Mouse (Mus musculus) megakaryocyte, adult 5-6 weeks (primary cell): ENCODE measurements around the gene Actn4. TPM values are rescaled to one million over a fixed set of nuclear protein-coding genes. Genes with fewer than 3 reads are reported as not detected.
"Not testable (repeated sequence)": the region's sequence is repeated elsewhere in the genome, so short reads cannot be mapped to it uniquely, and the experiment has no call there.

Experiments used
- ATAC-seq: 2 replicates; pipeline ENCODE4 v1.8.0; 2016; ENCODE audit warnings: mild to moderate bottlenecking, inconsistent platforms; ENCODE audit not compliant: poor library complexity, severe bottlenecking
- total RNA-seq, 2 experiments: library from RNA; stranded (forward) in 1 of 2; stranded (reverse) in 1 of 2; fragments of 153-499, 151-499 nt in 1 of 2; fragments of 221-1000, 200-1000 nt in 1 of 2; gene quantifications; 2 replicates each; pipeline versions ENCODE4 v1.2.3 to v1.2.4; 2015 to 2017

Actn4 gene
- total RNA-seq, 2 experiments from 2014 or later = 44.7 to 87.8 TPM

DNA sequence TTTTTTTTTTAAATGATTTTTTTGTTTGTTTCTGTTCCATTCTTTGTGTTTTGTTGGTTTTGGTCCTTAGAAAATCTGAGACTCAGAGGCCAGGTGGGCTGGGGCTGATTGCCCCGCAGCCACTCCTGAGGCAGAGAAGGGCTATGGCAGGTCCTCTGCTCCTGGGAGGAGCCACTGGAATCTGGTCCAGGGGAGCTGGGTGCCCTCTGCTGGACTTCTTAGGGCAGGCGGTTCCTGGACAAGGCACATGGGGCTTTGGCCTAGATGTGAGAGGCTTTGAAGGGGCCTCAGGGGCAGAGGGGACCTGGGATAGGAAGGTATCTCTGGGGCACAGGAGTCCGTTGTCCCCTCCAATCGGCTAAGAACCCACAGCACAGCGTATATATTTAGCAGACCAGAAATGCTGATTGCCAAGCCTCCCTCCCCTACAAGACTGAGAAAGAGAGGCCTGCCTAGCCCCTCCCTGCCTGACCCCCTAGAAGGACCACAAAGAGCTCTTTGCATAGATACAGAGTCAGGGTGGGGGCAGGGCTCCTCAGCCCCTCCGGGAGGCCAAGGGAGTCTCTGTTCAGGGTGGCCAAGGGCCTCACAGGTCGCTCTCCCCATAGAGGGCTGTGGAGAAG lies 68.4 kb downstream of the Actn4 start:
- peak; percentile 60 for ATAC-seq

DNA sequence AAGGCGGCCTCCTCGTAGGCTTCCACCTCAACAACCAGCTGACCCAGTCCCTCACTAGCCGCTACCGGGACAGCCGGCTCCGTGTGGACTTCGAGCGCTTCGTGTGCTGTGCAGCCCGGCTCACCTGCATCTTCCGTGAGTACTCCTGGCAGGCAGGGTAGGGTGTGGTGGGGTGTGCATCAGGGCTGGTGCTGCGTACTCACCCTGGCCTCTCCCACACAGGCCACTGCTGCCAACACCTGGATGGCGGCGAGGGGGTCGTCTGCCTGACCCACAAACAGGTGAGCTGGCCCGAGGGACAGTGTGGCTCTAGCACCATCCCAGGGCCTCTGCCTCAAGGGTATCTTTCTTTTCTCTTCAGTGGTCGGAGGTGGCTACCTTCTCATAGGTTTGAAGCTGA lies 69.5 kb downstream of the Actn4 start:
- no peak for ATAC-seq

DNA sequence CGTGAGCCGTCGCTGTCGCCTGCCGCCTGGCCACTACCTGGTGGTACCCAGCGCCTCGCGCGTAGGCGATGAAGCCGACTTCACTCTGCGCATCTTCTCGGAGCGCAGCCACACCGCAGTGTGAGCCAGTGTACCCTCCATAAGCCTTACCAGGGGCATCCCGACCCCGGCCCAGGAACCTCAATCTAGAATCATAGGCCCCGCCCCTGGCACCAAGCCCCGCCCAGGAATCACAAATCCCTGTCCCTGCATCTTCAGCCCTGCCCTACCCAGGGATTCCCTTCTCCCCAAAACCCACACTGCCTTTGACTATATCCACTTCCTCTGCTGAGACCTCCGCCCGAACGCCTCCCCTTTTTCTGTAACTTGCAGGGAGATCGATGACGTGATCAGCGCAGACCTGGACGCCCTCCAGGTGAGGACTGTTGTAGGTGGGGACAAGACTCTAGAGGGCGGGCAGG lies 73.4 kb downstream of the Actn4 start:
- ATAC-seq = no peak

DNA sequence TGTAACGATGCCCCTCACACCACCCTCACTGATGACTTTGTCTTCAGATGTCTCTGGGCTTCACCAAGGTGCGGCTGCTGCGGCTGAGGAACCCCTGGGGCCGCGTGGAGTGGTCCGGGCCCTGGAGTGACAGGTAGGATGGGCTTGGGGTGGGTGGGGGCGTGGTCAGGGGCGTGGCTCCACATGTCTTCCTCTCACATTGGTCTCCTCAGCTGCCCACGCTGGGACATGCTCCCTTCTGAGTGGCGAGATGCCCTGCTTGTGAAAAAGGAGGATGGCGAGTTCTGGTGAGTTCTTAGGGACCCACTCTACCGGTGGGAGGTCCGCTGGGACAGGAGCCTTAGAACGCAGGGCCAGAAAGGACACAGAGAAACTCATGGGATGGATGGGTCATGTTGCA lies 75.7 kb downstream of the Actn4 start:
- no peak for ATAC-seq

DNA sequence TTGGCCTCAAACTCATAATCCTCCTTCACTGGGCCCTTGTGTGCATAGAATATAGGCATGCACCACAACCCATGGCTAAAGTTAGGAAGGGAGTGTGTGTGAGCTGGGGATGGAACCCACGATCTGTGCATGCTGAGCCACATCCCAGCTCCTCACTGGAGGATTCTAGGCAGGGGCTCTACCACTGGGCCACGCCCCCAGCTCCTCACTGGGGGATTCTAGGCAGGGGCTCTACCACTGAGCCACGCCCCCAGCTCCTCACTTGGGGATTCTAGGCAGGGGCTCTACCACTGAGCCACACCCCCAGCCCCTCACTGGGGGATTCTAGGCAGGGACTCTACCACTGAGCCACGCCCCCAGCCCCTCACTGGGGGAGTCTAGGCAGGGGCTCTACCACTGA lies 78.4 kb downstream of the Actn4 start:
- ATAC-seq = not testable (repeated sequence)

DNA sequence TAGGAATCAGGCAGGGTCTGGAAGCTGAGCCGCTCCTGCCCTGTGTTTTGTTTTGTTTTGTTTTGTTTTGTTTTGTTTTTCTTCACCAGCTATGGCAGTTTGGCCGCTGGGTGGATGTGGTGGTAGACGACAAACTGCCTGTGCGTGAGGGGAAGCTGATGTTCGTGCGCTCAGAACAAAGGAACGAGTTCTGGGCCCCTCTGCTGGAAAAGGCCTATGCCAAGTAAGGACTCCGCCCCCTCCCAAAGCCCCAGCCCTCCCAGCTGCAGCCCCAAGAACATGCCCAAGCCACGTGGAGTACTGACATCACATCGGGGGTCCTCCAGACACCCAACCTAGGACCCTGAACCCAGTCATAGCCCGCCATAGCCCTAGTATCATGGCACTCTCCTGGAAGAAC lies 79.1 kb downstream of the Actn4 start:
- no peak for ATAC-seq

DNA sequence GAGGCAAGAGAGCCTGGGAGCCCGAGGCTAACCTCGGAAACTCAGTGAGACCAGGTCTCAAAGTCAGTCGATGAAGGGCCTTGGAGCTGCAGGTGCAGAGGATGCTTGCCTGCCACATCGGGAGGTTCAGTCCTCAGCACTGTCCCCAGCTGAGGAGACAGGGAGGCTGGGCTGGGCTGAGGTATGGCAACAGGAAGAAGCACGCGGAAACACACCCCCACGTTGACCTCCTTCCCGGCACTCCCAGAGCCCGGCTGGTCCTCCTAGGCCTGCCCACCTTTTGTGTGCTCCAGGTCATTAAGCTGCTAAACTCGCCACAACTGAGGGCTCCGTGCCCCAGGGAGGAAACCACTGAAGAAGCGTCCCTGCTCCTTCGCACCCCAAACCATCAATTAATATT lies 80.9 kb downstream of the Actn4 start, which contains the start of gene Capn12:
Gene Capn12, plus strand, starts transcription at position 224 of the 400 bp plus-strand sequence.
- no peak for ATAC-seq

DNA sequence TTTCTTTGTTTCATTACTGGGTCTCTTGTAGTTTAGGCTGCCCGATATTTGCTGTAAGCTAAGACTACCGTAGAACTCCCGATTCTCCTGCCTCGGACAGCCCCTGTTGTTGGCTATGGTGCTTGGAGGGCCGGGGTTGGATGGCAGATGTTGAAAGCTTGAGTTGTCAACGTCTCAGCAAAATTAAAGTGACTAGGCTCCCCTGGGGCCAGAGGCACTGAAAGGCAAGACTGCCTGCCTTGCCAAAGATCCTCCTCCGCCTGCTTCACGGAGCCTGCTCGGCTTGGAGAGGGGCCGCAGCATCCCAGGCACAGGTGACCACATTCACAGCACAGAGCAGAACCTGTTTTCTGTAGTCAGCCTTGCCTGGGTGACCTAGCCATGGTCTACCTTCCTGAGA lies 81.6 kb downstream of the Actn4 start:
- ATAC-seq = no peak

DNA sequence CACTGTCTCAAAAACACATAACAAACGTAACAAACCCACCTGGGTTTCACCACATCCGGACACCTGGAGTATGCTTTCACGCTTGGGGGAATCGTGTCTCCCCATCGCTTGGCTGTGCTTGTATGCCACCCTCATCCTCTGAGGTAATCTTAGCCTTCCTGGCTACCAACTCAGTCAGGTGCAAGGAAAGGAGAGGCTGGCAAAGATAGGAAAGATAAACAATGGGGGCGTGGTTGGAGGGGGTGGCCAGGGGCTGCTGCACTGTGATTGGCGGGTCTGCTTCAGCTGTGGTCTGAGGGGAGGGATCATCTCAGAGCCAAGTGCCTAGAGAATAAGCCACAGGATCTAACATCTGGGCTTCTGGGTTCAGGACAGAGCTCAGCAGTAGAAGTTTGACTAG lies 82.5 kb downstream of the Actn4 start:
- ATAC-seq = no peak

DNA sequence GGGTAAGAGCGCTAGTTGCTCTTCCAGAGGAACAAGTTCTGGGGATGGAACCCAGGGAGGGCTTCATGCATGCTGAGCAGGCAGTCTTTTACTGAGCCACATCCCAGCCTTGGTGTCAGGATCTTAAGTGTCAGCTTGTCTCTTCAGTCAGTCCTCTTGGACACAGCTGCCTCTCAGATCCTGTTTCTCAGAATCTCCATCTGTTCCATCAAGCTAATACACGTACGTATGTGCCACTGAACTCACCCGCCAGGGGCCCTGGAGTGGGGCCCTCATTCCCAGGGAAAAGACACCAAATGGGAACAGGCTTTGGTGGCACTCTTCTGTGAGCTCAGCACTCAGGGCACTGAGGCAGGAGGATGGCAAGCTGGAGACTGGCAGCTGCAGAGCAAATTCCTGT lies 84.3 kb downstream of the Actn4 start:
- ATAC-seq = no peak

DNA sequence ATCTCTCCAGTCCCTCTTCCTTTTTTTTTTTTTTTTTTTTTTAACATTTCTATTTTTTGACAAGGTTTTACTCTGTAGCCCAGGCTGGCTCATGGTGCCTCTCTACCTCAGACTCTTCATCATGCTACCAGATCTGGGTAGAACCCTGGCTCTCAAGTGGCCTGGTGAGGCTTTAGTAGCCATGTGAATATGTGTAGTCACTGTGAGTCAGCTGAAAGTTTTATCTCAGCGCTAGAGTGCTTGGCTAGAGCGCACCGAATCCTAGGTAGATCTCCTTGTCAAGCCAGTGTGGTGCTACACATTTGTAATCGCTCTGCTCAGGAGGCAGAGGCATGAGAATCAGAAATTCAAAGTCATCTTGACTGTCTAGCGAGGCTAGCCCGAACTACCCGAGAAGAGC lies 85.0 kb downstream of the Actn4 start:
- ATAC-seq = no peak

DNA sequence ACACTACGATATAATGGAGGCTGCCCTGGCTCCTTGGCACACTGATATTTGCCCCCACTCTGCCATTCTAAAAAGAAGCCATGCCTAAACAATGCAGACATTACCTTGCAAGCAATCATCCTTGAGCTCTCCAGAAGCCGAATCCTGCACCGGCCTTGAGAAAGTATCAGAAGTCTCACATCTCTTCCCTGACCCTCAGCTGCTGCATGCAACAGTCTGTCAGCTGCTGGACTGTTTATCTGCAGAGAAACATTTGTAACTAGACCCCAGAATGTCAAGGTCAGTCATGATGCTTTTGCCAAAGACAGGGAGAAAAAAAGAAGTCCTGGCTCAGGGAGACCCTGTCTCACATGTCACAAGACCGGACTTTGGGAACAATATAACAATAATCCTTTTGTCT lies 86.0 kb downstream of the Actn4 start:
- ATAC-seq = no peak

DNA sequence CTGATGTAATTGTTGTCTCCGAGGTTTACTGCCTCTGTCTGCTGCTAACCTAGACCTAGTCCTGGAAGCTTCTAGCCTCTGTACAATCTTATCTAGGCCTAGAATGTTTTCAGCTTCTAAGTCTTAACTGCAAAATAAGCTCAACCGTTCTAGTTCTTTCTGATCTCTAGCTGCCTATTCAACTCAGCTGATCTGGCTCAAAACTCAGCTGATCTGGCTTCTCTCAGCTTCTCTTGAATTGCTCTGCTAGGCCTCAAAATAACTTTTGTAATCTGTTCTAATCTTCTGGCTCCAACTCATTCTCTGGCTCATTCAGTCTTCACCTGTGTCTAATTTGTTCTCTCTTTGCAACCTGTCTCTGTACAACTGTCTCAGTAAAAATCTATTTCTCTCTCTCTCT lies 87.6 kb downstream of the Actn4 start:
- ATAC-seq = no peak

DNA sequence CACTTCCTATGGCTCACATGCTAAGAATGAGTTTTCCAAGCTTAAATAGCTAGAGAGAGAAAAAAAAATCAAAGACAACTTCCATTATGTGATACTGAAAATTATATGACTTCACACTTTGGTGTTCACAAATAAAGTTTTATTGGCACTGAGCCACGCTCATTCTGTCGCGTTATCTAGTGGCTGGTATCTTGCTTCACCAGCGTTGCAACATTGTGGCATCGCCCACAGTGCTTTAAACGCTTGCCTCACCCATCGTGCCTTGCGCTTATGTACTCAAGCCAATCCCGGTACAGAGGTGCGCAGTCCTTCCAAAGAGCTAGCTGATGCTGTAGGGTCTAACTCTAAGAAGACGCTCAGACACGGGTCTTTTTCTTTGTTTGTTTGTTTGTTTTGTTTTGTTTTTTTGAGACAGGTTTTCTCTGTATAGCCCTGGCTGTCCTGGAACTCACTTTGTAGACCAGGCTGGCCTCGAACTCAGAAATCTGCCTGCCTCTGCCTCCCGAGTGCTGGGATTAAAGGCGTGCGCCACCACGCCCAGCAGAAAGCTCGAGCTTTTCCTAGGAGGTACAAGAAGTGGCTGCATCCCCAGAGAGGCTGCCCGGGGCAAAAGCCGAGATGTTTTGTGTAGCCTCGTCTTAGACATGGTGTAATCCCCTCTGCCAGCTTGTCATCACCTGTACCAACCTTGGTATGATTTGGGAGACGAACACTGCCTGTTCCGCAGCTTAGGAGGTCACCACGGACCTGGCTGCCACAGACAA lies 91.1 kb downstream of the Actn4 start:
- ATAC-seq = peak; percentile 61

DNA sequence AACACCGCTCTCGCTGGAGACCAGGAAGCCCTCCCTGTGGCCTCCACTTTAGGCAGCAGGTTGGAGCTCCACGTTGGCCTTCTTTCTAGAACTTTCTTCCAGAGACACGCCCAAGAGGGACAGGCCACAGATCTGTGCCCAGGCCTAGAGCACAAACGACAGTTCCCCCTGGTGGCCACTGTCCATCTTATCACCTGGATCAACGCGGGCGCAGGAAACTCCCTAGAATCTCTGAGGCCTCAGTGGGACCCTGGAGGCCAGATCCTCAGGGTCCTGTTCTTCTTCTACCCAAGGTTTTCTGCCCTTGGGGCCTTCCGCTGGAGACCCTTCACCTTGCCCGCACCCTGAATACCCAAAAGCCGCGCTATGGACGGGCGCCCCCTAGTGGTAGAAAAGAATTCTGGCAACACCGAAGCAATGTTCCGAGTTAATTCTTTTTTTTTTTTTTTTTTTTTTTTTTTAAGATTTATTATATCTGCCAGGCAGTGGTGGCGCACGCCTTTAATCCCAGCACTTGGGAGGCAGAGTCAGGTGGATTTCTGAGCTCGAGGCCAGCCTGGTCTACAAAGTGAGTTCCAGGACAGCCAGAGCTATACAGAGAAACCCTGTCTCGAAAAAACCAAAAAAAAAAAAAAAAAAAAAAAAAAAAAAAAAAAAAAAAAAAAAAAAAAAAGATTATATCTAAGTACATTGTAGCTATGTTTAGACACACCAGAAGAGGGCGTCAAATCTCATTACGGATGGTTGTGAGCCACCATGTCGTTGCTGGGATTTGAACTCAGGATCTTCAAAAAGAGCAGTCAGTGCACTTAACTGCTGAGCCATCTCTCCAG lies 94.4 kb downstream of the Actn4 start:
- ATAC-seq = peak; percentile 75

DNA sequence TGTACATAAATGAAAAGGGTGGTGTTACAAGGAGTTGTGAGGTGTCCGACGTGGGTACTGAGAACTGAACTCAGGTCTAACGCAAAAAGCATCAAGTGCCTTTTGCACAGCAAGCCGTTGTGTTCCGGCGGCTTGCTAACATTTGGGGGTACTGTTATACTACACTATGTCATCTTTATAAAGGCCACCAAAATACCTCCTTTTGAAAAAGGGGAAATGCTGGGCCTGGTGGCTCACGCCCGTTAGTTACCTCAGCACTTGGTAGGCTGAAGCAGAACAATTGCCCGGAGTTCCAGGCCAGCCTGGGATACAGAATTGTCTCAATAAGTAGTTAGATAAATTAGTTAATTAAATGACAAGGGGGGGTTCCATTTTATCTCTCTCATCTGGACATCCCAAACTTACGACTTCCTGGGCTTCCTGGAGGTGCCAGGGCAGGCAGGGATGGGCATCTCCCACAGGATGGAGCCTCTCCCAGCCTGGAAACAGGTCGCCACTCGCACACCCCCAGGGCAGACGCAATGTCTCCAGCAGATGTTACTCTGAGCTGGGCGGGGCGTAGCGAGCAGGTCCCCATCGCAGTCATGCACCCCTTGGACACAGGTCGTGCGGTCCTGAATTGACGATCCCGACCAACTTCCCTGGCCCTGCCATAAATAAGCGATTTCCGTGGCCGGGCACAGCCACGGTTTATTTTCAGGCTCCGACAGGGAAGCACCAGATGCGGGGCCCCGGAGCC lies 95.2 kb downstream of the Actn4 start:
- no peak for ATAC-seq

DNA sequence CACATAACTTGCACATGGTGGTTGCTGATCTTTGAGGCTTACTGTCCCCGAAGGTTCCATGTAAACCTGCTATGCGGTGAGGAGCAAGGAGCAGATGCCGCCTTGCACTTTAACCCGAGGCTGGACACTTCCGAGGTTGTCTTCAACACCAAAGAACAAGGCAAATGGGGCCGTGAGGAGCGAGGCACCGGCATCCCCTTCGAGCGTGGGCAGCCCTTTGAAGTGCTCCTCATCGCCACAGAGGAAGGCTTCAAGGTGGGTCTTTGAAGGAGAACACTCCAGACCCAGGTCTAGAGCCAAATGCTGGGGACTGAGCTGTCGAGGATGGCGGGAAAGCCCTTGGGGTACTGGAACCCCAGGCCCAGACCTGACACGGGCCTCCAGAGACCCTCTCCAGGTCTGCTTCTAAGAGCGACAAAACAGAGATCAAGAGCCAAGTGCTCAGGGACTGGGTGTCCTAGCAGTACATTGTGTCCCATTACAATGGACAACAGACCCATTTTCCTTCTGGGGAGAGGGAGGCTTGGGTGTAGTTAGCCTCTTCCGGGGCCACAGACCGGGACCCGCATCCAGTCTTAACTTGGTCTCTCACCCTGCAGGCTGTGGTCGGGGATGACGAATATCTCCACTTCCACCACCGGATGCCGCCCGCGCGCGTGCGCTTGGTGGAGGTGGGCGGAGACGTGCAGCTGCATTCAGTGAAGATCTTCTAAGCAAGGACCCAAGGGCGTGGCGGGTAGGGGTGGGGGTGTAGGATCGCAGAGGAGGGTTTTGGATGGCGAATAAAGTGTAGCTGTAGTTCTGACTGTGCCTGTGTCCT lies 96.4 kb downstream of the Actn4 start:
- ATAC-seq = peak; percentile 93

DNA sequence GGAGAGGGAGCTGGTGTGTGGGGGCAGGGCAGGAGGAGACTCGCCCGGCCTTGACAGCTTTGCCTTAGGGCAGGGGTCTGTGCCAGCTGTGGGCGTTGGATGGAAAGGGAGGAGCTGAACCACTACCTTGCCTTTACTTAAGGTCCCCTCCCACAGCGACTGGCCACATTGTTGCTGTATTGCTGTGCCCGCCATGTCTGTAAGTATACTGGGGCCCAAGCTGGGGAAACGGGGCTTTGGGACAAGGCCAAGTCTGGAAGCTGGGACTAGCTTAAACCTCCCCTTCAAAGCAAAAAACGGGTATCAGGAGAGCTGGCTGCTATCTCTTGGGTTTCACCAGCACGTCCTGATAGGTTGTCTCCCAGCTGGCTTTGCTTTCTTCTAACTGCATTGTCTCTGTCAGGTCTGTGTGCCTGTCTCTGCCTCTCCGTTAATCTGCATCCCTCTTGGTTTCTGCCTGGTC lies 97.8 kb downstream of the Actn4 start:
- no peak for ATAC-seq

DNA sequence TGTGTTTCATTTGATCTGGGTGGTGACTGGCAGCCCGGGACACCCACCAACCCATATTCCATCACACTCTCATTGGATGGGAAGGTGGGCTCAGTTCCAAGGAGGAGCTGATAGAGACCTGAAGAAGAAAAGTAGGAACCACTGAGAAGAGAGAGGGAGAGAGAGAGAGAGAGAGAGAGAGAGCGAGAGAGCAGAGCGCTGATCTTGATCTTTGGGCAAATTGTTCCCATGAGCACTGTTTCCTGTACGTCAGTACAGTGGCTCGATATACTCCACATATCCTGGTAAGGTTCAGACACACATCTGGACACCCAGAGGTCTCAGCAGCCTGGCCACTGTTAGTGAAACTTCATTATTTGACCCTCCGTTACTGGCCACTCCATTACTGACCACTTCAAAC lies 98.6 kb downstream of the Actn4 start, which contains the start of gene Lgals7:
Gene Lgals7, plus strand, starts transcription at position 314 of the 400 bp plus-strand sequence.
- ATAC-seq = no peak
